Mouse (Mus musculus): ENCODE measurements around the gene Tomt. TPM values are rescaled to one million over a fixed set of nuclear protein-coding genes. Genes with fewer than 3 reads are reported as not detected.

Tomt gene
- polyA plus RNA-seq, 1 experiment from 2014 or later, result 0.56 TPM

- WGBS, result 83% methylated on average over 3 of the region's 3 CpGs
- Histone ChIP-seq H3K27me3 (ENCODE audit: control insufficient read depth, insufficient read depth, low read length) (no peaks in the 10 kb centered on the region), H3K36me3 (ENCODE audit: control insufficient read depth, insufficient read depth, low read length) (no peaks in the 10 kb centered on the region), H3K9me3 (ENCODE audit: control insufficient read depth, low read length) (no peaks in the 10 kb centered on the region), H3K4me2 (ENCODE audit: low read depth, low read length, severe bottlenecking) (no peak overlapping the region), H3K4me1 (replicated peaks; ENCODE audit: control insufficient read depth, insufficient read depth, low read length) (no peaks in the 10 kb centered on the region), H3K4me3 (ENCODE audit: low read depth, low read length) (no peak overlapping the region), H3K9ac (ENCODE audit: low read length) (no peak overlapping the region), H3K27ac (ENCODE audit: low read depth, low read length) (no peak overlapping the region)
- ATAC-seq (replicated peaks; ENCODE audit: low FRiP score) (no peak), DNase-seq (ENCODE audit: low spot score) (no peak)
These were observed 34.9 kb downstream of the Tomt start for GRCm38 (mm10) chr7:101871296-101871695.

DNA sequence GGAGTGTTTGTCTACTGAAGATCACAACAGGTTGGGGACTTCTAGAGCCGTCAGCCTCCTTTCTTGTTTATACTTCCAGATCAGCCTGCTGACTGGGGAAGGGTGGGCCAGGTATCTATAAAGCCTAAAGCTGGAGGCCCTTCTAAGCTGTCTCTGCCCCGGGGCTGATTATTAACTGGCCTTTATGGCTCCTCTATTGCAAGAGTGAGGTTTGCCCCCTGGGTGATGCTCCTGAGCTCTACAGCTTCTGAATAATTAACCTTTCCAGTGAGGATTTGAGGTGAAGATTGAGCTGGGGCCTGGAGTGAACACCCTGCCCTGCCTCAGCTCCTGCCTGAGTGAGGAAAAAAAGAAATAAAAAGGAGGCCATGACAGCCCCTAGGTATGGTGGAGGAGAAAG, 35.5 kb downstream of the Tomt start, which contains the start of gene Folr1:
Folr1 (minus strand) TSS at position 160 of the 400 bp plus-strand sequence.
- H3K4me2 ChIP-seq (ENCODE audit: low read depth, low read length, severe bottlenecking), result no peak within 1 kb of the TSS
- H3K27me3 ChIP-seq (ENCODE audit: control insufficient read depth, insufficient read depth, low read length), result no peaks in the 10 kb centered on the region
- no peak within 1 kb of the TSS for H3K4me3 ChIP-seq (ENCODE audit: low read depth, low read length)
- H3K9me3 ChIP-seq (ENCODE audit: control insufficient read depth, low read length), result no peaks in the 10 kb centered on the region
- H3K4me1 ChIP-seq (replicated peaks; ENCODE audit: control insufficient read depth, insufficient read depth, low read length), result no peaks in the 10 kb centered on the region
- H3K36me3 ChIP-seq (ENCODE audit: control insufficient read depth, insufficient read depth, low read length), result no peaks in the 10 kb centered on the region
- no peak for DNase-seq (ENCODE audit: low spot score)
- no peak for ATAC-seq (replicated peaks; ENCODE audit: low FRiP score)
- H3K27ac ChIP-seq (ENCODE audit: low read depth, low read length), result no peak within 1 kb of the TSS
- 85% methylated on average over 2 of the region's 2 CpGs for WGBS
- H3K9ac ChIP-seq (ENCODE audit: low read length), result no peak within 1 kb of the TSS

DNA sequence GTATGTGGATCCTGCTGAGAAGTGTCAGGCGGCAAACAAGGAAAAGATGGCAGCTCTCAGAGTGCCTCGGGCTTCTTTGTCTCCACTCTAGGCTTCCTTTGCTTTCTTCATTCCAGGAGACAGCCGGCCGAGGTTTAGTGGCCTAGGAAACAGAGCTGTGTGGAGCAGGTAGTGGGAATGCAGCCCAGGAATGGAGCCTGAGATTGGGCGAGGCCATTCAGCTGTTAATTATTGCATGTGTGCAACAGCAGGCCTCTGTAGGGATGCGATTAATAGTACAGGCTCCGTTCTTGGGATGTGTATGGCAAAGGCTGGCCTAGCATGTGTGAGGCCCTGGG, 37.0 kb downstream of the Tomt start:
- Histone ChIP-seq H3K9ac (ENCODE audit: low read length) (no peak overlapping the region), H3K4me1 (replicated peaks; ENCODE audit: control insufficient read depth, insufficient read depth, low read length) (no peaks in the 10 kb centered on the region), H3K36me3 (ENCODE audit: control insufficient read depth, insufficient read depth, low read length) (no peaks in the 10 kb centered on the region), H3K27ac (ENCODE audit: low read depth, low read length) (no peak overlapping the region), H3K4me3 (ENCODE audit: low read depth, low read length) (no peak overlapping the region), H3K9me3 (ENCODE audit: control insufficient read depth, low read length) (no peaks in the 10 kb centered on the region), H3K27me3 (ENCODE audit: control insufficient read depth, insufficient read depth, low read length) (no peaks in the 10 kb centered on the region), H3K4me2 (ENCODE audit: low read depth, low read length, severe bottlenecking) (no peak overlapping the region)
- ATAC-seq (replicated peaks; ENCODE audit: low FRiP score), result peak; percentile 61; the same call in 1 of the 2 replicates
- WGBS, result 44% methylated on average over 7 of the region's 7 CpGs
- DNase-seq (ENCODE audit: low spot score), result peak; percentile 61

GRCm38 (mm10) chr7:101868241-101869162, 37.7 kb downstream of the Tomt start:
- Histone ChIP-seq H3K9me3 (ENCODE audit: control insufficient read depth, low read length) (no peaks in the 10 kb centered on the region), H3K4me1 (replicated peaks; ENCODE audit: control insufficient read depth, insufficient read depth, low read length) (no peaks in the 10 kb centered on the region), H3K4me2 (ENCODE audit: low read depth, low read length, severe bottlenecking) (no peak overlapping the region), H3K4me3 (ENCODE audit: low read depth, low read length) (no peak overlapping the region), H3K9ac (ENCODE audit: low read length) (no peak overlapping the region), H3K36me3 (ENCODE audit: control insufficient read depth, insufficient read depth, low read length) (no peaks in the 10 kb centered on the region), H3K27ac (ENCODE audit: low read depth, low read length) (peak overlapping the region; percentile 12; the same call in 1 of the 2 replicates), H3K27me3 (ENCODE audit: control insufficient read depth, insufficient read depth, low read length) (no peaks in the 10 kb centered on the region)
- ATAC-seq (replicated peaks; ENCODE audit: low FRiP score), result peak; percentile 46
- no peak for DNase-seq (ENCODE audit: low spot score)
- 48% methylated on average over 13 of the region's 13 CpGs for WGBS

DNA sequence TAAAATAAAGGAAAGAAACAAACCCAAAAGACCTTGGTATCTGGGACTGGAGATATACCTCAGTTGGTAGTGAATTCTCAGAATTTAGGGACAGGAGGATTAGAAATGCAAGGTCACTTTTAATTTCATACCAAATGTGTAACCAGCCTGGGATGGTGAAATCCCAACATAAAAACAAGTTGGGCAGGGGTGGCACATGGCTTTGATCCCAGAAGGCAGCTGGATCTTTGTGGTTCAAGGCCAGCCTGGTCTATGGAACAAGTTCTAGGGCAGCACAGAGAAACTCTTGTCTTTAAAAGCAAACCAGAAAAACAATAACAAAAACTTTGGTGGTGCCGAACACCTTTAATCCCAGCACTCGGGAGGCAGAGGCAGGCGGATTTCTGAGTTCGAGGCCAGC, 38.7 kb downstream of the Tomt start:
- Histone ChIP-seq H3K4me3 (ENCODE audit: low read depth, low read length) (no peak overlapping the region), H3K9ac (ENCODE audit: low read length) (no peak overlapping the region), H3K4me1 (replicated peaks; ENCODE audit: control insufficient read depth, insufficient read depth, low read length) (no peaks in the 10 kb centered on the region), H3K27ac (ENCODE audit: low read depth, low read length) (no peak overlapping the region), H3K27me3 (ENCODE audit: control insufficient read depth, insufficient read depth, low read length) (no peaks in the 10 kb centered on the region), H3K4me2 (ENCODE audit: low read depth, low read length, severe bottlenecking) (no peak overlapping the region), H3K36me3 (ENCODE audit: control insufficient read depth, insufficient read depth, low read length) (no peaks in the 10 kb centered on the region), H3K9me3 (ENCODE audit: control insufficient read depth, low read length) (no peaks in the 10 kb centered on the region)
- ATAC-seq (replicated peaks; ENCODE audit: low FRiP score) (no peak), DNase-seq (ENCODE audit: low spot score) (no peak)
- WGBS, result 98% methylated on average over 4 of the region's 4 CpGs

DNA sequence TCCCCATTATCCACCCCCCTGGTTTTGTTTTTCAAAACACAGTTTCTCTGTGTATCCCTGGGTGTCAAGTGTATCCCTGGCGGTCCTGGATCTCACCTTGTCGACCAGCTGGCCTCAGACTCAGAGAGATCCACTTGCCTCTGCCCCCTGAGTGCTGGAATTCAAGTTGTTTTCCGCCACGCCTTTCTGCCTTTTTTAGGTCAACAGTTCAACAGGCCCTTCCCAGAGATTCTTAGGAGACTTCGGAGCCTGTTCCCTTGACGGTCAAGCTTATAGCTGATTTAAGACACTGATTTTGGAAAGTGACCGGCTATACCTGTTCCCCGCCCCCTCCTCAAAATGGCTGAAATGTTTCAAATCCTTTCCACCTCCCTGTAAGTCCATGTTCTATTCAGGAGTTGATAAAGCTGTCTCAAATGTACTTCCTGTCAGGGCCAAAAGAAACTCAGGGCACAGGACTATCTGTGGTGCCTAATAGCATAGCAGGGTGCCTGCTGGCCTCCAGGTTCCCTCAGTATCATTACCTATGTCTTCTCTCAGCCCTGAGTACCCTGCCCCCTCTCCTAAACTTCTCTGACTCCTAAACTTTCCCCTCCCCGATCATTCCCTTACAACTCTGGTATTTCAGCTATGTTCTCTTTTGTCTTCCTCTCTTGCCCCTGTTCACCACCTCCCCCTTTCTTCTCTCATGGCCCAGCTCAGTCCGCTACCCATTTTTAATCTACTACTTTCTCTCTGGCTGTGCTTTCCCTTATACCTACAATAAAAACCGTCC, 39.5 kb downstream of the Tomt start:
- H3K9ac ChIP-seq (ENCODE audit: low read length), result no peak overlapping the region
- no peak for DNase-seq (ENCODE audit: low spot score)
- H3K27me3 ChIP-seq (ENCODE audit: control insufficient read depth, insufficient read depth, low read length), result no peaks in the 10 kb centered on the region
- no peak overlapping the region for H3K4me2 ChIP-seq (ENCODE audit: low read depth, low read length, severe bottlenecking)
- ATAC-seq (replicated peaks; ENCODE audit: low FRiP score), result no peak
- H3K4me3 ChIP-seq (ENCODE audit: low read depth, low read length), result no peak overlapping the region
- WGBS, result 83% methylated on average over 11 of the region's 11 CpGs
- no peaks in the 10 kb centered on the region for H3K4me1 ChIP-seq (replicated peaks; ENCODE audit: control insufficient read depth, insufficient read depth, low read length)
- no peaks in the 10 kb centered on the region for H3K9me3 ChIP-seq (ENCODE audit: control insufficient read depth, low read length)
- H3K36me3 ChIP-seq (ENCODE audit: control insufficient read depth, insufficient read depth, low read length), result no peaks in the 10 kb centered on the region
- H3K27ac ChIP-seq (ENCODE audit: low read depth, low read length), result no peak overlapping the region

DNA sequence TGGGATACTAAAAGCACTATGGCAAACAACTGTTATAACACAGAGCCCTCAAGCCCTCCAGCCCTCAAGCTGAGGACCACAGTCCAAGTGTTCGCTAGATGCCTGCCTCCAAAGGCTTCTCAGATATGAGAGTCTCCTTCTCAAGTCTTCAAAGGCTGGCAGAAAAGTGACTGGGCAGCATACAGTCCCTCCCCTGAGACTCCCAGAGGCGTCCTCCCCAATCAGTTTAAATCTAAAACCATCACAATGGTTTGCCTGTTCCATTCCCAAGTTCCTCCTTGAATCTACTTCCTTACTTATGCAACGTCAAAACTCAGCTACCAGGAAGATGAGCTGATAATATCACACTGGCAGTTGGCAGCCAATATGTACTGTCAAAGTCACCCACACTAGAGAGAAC, 42.7 kb downstream of the Tomt start, which contains the start of gene Anapc15:
Anapc15 (plus strand) TSS at position 301 of the 400 bp plus-strand sequence.
- no peaks in the 10 kb centered on the region for H3K4me1 ChIP-seq (replicated peaks; ENCODE audit: control insufficient read depth, insufficient read depth, low read length)
- H3K36me3 ChIP-seq (ENCODE audit: control insufficient read depth, insufficient read depth, low read length), result no peaks in the 10 kb centered on the region
- WGBS, result 77% methylated on average over 3 of the region's 3 CpGs
- no peaks in the 10 kb centered on the region for H3K9me3 ChIP-seq (ENCODE audit: control insufficient read depth, low read length)
- ATAC-seq (replicated peaks; ENCODE audit: low FRiP score) (no peak), DNase-seq (ENCODE audit: low spot score) (no peak)
- no peak within 1 kb of the TSS for H3K4me2 ChIP-seq (ENCODE audit: low read depth, low read length, severe bottlenecking)
- H3K4me3 ChIP-seq (ENCODE audit: low read depth, low read length), result no peak within 1 kb of the TSS
- H3K27me3 ChIP-seq (ENCODE audit: control insufficient read depth, insufficient read depth, low read length), result no peaks in the 10 kb centered on the region
- no peak within 1 kb of the TSS for H3K9ac ChIP-seq (ENCODE audit: low read length)
- H3K27ac ChIP-seq (ENCODE audit: low read depth, low read length), result no peak within 1 kb of the TSS

DNA sequence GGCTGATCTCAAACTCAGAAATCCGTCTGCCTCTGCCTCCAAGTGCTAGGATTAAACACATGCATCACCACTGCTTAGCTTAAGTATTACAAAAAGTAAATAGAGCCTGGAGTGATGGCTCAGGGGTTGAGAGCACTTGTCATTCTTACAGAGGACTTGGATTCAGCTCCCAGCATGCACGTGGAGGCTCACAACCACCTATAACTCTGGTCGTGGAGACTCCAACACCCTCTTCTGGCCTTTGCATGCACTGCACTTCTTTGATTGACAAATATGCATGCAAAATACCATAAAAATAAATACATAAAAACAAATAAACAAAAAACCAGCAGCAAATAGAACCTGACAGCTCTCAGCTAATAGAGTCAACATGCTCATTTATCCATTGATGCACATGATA, 43.9 kb downstream of the Tomt start:
- Histone ChIP-seq H3K27me3 (ENCODE audit: control insufficient read depth, insufficient read depth, low read length) (no peaks in the 10 kb centered on the region), H3K4me3 (ENCODE audit: low read depth, low read length) (no peak overlapping the region), H3K4me1 (replicated peaks; ENCODE audit: control insufficient read depth, insufficient read depth, low read length) (no peaks in the 10 kb centered on the region), H3K36me3 (ENCODE audit: control insufficient read depth, insufficient read depth, low read length) (no peaks in the 10 kb centered on the region), H3K27ac (ENCODE audit: low read depth, low read length) (no peak overlapping the region), H3K9ac (ENCODE audit: low read length) (no peak overlapping the region), H3K4me2 (ENCODE audit: low read depth, low read length, severe bottlenecking) (no peak overlapping the region), H3K9me3 (ENCODE audit: control insufficient read depth, low read length) (no peaks in the 10 kb centered on the region)
- 75% methylated on average over 3 of the region's 3 CpGs for WGBS
- ATAC-seq (replicated peaks; ENCODE audit: low FRiP score), result no peak
- no peak for DNase-seq (ENCODE audit: low spot score)
